Mouse (Mus musculus) myocyte (in vitro differentiated cells): ENCODE data around the gene Slc37a4. TPM values are rescaled to one million over a fixed set of nuclear protein-coding genes. Genes with fewer than 3 reads are reported as not detected.

Experiments used
- H3K27me3 ChIP-seq: one replicate; pipeline ENCODE4 v1.6.1; 2011; ENCODE audit not compliant: control insufficient read depth, insufficient read depth, insufficient read length
- H3K36me3 ChIP-seq: one replicate; pipeline ENCODE4 v1.6.1; 2011; ENCODE audit not compliant: control insufficient read depth, insufficient read depth
- H3K4me2 ChIP-seq: one replicate; pipeline ENCODE4 v1.6.1; 2011; ENCODE audit warnings: low read depth, control low read depth
- H3K4me3 ChIP-seq: one replicate; pipeline ENCODE4 v1.5.1; 2011; ENCODE audit warnings: mild to moderate bottlenecking, control low read depth, moderate library complexity
- H3K79me2 ChIP-seq: one replicate; pipeline ENCODE4 v1.6.1; 2011; ENCODE audit not compliant: control insufficient read depth, insufficient read depth
- H3ac ChIP-seq: one replicate; pipeline ENCODE4 v1.6.1; 2011; ENCODE audit not compliant: control insufficient read depth, insufficient read length
- CEBPB ChIP-seq: IDR thresholded peaks from 2 replicates; pipeline ENCODE4 v1.6.1; 2011; ENCODE audit warnings: mild to moderate bottlenecking, moderate library complexity; ENCODE audit not compliant: poor library complexity, insufficient read depth, severe bottlenecking
- MAX ChIP-seq: IDR thresholded peaks from one replicate; pipeline ENCODE4 v1.6.1; 2011; ENCODE audit warnings: low read depth, mild to moderate bottlenecking, control low read depth
- MYOD1 ChIP-seq, 3 experiments: IDR thresholded peaks; one replicate each; pipeline ENCODE4 v1.6.1; 2011; ENCODE audit warnings: control low read depth in 2 of 3, low read depth in 2 of 3, mild to moderate bottlenecking in 2 of 3, moderate library complexity in 1 of 3; ENCODE audit not compliant: insufficient read length in 2 of 3, control insufficient read depth in 1 of 3
- MYOG ChIP-seq, 3 experiments: IDR thresholded peaks; one replicate each; pipeline ENCODE4 v1.6.1; 2011; ENCODE audit warnings: control low read depth in 2 of 3, low read depth in 2 of 3, mild to moderate bottlenecking in 2 of 3; ENCODE audit not compliant: insufficient read length in 2 of 3, control insufficient read depth in 1 of 3, insufficient read depth in 1 of 3
- POLR2A ChIP-seq: IDR thresholded peaks from one replicate; pipeline ENCODE4 v1.6.1; 2011; ENCODE audit warnings: low read depth, mild to moderate bottlenecking, control low read depth, moderate library complexity; ENCODE audit not compliant: insufficient read length
- POLR2AphosphoS2 ChIP-seq: IDR thresholded peaks from one replicate; pipeline ENCODE4 v1.6.1; 2011; ENCODE audit warnings: low read depth, control low read depth; ENCODE audit not compliant: insufficient read length
- REST ChIP-seq: IDR thresholded peaks from one replicate; pipeline ENCODE4 v1.6.1; 2011; ENCODE audit warnings: mild to moderate bottlenecking, control low read depth, moderate library complexity; ENCODE audit not compliant: insufficient read depth, insufficient read length
- SRF ChIP-seq: IDR thresholded peaks from one replicate; pipeline ENCODE4 v1.6.1; 2011; ENCODE audit warnings: low read depth; ENCODE audit not compliant: control insufficient read depth, insufficient read length
- TCF12 ChIP-seq: IDR thresholded peaks from one replicate; pipeline ENCODE4 v1.6.1; 2011; ENCODE audit warnings: mild to moderate bottlenecking, control low read depth; ENCODE audit not compliant: poor library complexity, insufficient read depth, severe bottlenecking
- TCF3 ChIP-seq: IDR thresholded peaks from one replicate; pipeline ENCODE4 v1.6.1; 2011; ENCODE audit warnings: low read depth, control low read depth; ENCODE audit not compliant: insufficient read length
- USF1 ChIP-seq: IDR thresholded peaks from one replicate; pipeline ENCODE4 v1.6.1; 2011; ENCODE audit warnings: low read depth, mild to moderate bottlenecking, control low read depth, moderate library complexity
- polyA plus RNA-seq: library from polyadenylated mRNA; unstranded; fragments of >200 nt; fragmentation: generic; extraction: Trizol; gene quantifications from one replicate; pipeline ENCODE4 v1.2.1, GENCODE M21; 2012; ENCODE audit warnings: missing spikeins

Gene Slc37a4
- 20.8 TPM for polyA plus RNA-seq

DNA sequence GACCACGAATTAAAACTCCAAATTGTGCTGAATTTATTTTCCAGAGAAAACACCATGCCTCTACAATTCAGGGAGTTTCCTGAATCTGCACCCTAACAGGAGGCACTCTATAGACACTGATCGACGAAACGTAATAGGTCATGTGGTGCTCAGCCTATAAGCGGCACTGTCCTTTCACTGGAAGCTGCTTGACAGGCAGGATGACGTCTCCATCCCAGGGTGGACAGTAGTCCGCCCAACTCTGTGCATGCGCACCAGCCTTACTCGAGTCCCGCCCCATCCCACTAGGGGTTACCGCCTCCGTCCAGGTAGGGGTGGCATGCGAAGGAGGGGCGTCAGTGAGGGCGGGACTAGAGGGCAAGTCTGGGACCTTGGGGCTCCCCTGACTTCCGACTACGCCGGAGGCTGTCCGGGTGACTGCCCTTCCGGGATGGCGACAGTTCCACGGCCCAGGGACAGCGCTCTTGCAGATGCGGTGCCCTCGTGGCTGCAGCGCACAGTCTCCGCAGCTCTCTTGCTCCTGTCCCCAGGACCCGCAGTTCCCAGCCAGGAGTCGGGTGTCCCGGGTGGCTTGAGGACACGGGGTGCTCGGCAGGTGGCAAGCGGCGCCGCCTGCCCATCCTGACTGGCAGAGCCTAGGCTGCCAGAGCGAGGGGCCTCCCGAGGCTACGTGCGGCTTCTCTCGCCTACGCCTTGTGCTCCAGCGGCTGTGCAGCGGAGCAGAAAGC lies at the start of gene Slc37a4:
TSS of gene Slc37a4 (plus strand) at position 169 of the 728 bp plus-strand sequence.
- Histone ChIP-seq H3K4me2 (peak within 1 kb of the TSS; percentile 90), H3K79me2 (no peaks in the 10 kb centered on the region), H3K27me3 (no peaks in the 10 kb centered on the region), H3K4me3 (peak within 1 kb of the TSS; percentile 49), H3ac (peak within 1 kb of the TSS; percentile 60), H3K36me3 (peaks cover 5% of the 10 kb centered on the region)
- no peak for TF ChIP-seq TCF12
- TF ChIP-seq POLR2AphosphoS2 = peak; percentile 67
- peak in 1 of 3 experiments; percentile 47 for TF ChIP-seq MYOD1 (IDR thresholded peaks at IDR 0.05; ENCODE audit: control insufficient read depth in 1 of 3, insufficient read length in 2 of 3, low read depth in 2 of 3)
- TF ChIP-seq CEBPB = no peak
- TF ChIP-seq USF1 = peak; percentile 93
- TF ChIP-seq MYOG (IDR thresholded peaks at IDR 0.05; ENCODE audit: control insufficient read depth in 1 of 3, insufficient read depth in 1 of 3, insufficient read length in 2 of 3, low read depth in 2 of 3) = no peak
- TF ChIP-seq POLR2A = peak; percentile 76

GRCm38 (mm10) chr9:44347166-44347565 lies 49.5 kb upstream of the Slc37a4 start:
- H3K36me3 ChIP-seq = peaks cover 21% of the 10 kb centered on the region
- no peak overlapping the region for H3K4me3 ChIP-seq
- H3K27me3 ChIP-seq = no peaks in the 10 kb centered on the region
- no peak overlapping the region for H3ac ChIP-seq
- no peak overlapping the region for H3K4me2 ChIP-seq
- H3K79me2 ChIP-seq = peaks cover 13% of the 10 kb centered on the region
- TF ChIP-seq POLR2AphosphoS2 (no peak), TCF12 (no peak), MAX (no peak), MYOG (IDR thresholded peaks at IDR 0.05; ENCODE audit: control insufficient read depth in 1 of 3, insufficient read depth in 1 of 3, insufficient read length in 2 of 3, low read depth in 2 of 3) (no peak), POLR2A (no peak), USF1 (no peak), MYOD1 (IDR thresholded peaks at IDR 0.05; ENCODE audit: control insufficient read depth in 1 of 3, insufficient read length in 2 of 3, low read depth in 2 of 3) (no peak), SRF (no peak)

DNA sequence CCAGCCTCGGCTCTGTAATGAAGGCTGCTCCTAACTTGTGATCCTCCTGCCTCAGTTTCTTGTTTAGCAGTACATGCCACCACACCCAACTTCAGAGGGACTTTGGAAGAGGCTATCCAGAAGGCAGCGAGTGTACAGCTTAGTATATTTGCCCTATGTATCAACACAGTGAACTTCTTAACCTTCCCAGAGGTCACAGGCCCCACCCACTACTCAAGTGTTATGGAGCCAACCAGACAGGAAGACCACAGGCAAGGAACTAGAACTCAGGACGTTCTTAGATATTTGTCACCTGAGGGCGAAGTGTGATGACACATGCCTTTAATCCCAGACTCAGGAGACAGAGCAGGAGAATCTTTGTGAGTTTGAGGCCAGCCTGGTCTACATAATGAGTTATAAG lies 49.0 kb upstream of the Slc37a4 start:
- peaks cover 21% of the 10 kb centered on the region for H3K36me3 ChIP-seq
- H3K4me3 ChIP-seq = no peak overlapping the region
- H3K27me3 ChIP-seq = no peaks in the 10 kb centered on the region
- H3K4me2 ChIP-seq = no peak overlapping the region
- H3ac ChIP-seq = no peak overlapping the region
- H3K79me2 ChIP-seq = peaks cover 10% of the 10 kb centered on the region
- no peak for TF ChIP-seq CEBPB
- TF ChIP-seq POLR2AphosphoS2 = no peak
- no peak for TF ChIP-seq TCF3
- TF ChIP-seq SRF = no peak
- TF ChIP-seq TCF12 = no peak
- no peak for TF ChIP-seq MAX
- no peak for TF ChIP-seq MYOD1 (IDR thresholded peaks at IDR 0.05; ENCODE audit: control insufficient read depth in 1 of 3, insufficient read length in 2 of 3, low read depth in 2 of 3)

DNA sequence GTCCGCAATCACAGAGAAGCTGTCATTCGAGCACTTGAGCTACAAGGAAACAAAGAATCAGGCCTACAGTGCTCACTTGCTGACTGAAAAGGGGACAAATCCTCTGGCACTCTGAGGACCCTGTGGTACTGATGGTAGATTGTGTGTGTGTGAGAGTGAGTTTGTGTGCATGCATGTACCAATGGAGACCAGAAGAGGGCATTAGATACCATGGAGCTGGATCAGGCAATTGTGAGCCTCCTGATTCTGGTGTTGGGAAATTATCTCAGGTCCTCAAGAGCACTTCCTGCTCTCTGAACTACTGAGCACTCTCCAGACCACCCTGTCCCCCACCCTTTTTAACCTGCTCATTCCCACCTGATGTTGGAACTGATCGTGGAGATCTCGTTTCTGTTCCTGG lies 48.1 kb upstream of the Slc37a4 start:
- Histone ChIP-seq H3K79me2 (peaks cover under 1% of the 10 kb centered on the region), H3K4me3 (no peak overlapping the region), H3K36me3 (peaks cover 27% of the 10 kb centered on the region), H3ac (no peak overlapping the region), H3K27me3 (no peaks in the 10 kb centered on the region), H3K4me2 (no peak overlapping the region)
- TF ChIP-seq TCF3 (no peak), MYOD1 (IDR thresholded peaks at IDR 0.05; ENCODE audit: control insufficient read depth in 1 of 3, insufficient read length in 2 of 3, low read depth in 2 of 3) (no peak), POLR2A (no peak), REST (no peak), POLR2AphosphoS2 (no peak)

GRCm38 (mm10) chr9:44351396-44351795 lies 45.3 kb upstream of the Slc37a4 start:
- Histone ChIP-seq H3K36me3 (peaks cover 38% of the 10 kb centered on the region), H3ac (no peak overlapping the region), H3K79me2 (no peaks in the 10 kb centered on the region), H3K27me3 (no peaks in the 10 kb centered on the region), H3K4me3 (no peak overlapping the region), H3K4me2 (no peak overlapping the region)
- TF ChIP-seq REST (no peak), MYOG (IDR thresholded peaks at IDR 0.05; ENCODE audit: control insufficient read depth in 1 of 3, insufficient read depth in 1 of 3, insufficient read length in 2 of 3, low read depth in 2 of 3) (peak in 1 of 3 experiments; percentile 15), TCF12 (no peak), SRF (no peak), MAX (no peak), TCF3 (no peak)
